Mouse (Mus musculus): Measurements from ENCODE around the gene Cdkn2a.

DNA sequence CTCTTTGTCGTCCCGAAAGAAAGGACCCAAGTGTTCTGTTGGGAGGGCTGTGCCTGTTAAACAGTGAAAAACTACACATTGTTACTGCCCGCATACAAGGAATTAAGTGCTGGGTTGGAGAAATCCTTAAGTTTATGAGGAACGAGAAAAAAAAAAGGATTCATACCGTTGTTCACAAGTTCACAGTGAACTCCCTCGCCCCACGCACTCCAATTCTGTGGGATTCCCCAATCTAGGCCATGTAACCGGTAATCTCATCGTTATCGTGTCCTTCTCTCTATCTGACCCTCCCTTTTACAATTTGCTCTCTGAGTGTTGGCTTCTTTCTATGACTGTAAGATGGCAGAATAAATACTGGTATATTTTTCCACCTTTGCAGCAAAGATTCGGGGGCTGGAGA lies 15.5 kb upstream of the Cdkn2a start:
- no peak for TF ChIP-seq CTCF (IDR thresholded peaks at IDR 0.05; ENCODE audit: extremely low read depth, insufficient read length, insufficient replicate concordance, low read depth, low read length)
- TF ChIP-seq POLR2A (IDR thresholded peaks at IDR 0.05; ENCODE audit: low read depth, low read length): no peak

Data from small intestine, adult 2 months (tissue).